Mouse (Mus musculus): ENCODE measurements at regions not wholly inside any gene's neighbourhood (a gene's known extent, or its start where the extent isn't known, plus 50 kb on each side); places are given as distances from the start of the nearest gene placed in this dataset.

DNA sequence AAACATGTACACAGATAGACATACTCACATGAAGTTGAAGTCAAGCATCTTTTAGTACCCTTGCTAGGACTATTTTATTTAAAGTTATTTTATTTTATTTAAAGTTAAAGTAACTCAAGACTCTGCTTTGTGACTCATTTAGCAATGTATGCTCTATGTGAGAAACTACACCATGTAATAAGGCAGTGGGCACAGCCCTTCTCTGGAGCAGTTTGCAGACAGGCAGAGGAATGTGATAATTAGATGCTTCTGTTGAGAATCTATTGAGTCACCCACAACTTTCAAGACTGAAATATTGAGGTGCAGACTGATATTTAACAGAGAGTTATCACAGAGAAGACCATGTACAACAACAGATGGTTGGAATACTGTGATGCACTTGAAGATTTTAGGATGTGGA, 825.2 kb upstream of the Cntn5 start:
- intact Hi-C loops (cut with DNase I): no loop called here
- no peak for DNase-seq

GRCm38 (mm10) chr9:11721811-11722210, 817.2 kb upstream of the Cntn5 start:
- intact Hi-C loops (cut with DNase I): no loop called here
- DNase-seq: no peak

GRCm38 (mm10) chr9:11704647-11705046, 800.1 kb upstream of the Cntn5 start:
- intact Hi-C loops (cut with DNase I): no loop called here

DNA sequence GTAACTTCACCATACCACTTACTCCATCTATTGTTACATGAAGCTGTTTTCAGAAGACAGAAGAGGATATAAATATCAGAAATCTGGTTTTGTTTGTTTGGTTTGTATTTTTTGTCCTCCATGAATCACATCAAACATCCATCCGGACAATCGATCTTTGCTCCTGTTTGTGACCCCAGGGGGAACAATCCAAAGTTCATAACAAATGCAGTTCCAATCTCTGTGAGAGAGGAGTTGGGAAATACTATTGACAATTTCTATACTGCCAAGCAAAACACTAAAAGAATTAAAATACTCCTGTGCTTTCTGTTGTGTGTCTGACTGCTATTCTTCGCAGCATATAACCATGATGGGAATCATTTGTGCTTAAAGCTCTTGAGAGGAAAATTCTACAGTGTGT, 798.6 kb upstream of the Cntn5 start:
- DNase-seq: no peak
- intact Hi-C loops (cut with DNase I): no loop called here

More at GRCm38 (mm10) chr9:11704647-11705046, 800.1 kb upstream of the Cntn5 start:
- DNase-seq: no peak

DNA sequence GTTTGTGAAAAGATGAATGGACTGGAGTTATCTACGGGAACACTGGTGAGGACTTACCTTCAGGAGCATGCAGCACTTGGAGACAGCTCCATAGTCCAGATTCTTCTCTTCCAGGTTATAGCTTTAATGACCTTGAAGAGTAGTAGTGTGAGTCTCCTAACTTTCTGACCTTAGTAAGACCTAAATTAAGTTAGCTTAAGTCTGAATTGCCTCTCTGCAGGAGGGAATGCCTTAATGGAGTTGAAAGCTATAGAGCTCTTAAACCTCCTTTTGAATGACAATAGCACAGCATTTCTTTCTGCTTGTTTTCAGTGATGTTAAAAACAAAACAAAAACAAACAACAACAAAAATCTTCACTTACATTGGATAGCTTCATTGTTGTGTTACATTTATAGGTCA, 788.9 kb upstream of the Cntn5 start:
- DNase-seq: no peak

DNA sequence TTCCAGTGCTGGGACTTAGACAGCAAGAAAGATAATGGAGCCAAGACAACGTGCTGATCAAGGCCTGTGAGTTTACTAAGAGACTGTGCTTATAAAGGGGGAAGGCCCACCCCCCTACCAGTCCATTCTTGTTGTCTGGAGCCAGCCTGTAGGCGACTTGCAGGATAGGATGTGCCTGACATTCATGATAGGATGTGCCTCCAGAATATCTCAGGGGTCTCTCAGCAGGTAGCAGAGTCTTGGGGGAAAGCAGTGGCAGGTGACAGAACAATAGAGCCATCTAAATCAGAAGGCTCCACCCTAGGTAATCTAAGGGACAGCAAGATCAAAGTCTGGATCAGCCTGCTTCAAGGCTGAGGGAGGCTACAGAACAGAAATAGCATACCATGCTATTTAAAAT, 782.5 kb upstream of the Cntn5 start:
- intact Hi-C loops (cut with DNase I): no loop called here
- no peak for DNase-seq

More for the DNA sequence above, 788.9 kb upstream of the Cntn5 start:
- intact Hi-C loops (cut with DNase I): no loop called here

DNA sequence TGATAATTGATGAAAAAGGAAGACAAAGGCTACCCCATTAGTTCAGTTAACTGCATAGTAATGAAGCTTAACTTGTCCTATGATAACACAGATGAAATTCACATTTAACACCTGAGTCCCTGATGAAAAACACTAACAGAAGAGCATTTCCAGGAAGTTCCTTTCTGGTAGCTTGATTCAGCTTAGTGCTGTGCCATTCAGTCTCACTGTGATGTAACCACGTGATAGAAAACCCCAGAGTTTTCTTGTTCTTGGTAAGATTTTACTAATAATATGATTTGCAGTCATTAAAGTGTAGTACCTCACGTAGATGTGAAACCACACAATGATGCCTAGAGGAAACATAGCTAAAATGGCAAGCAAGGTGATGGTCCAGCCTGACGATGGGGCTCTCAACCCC, 767.4 kb upstream of the Cntn5 start:
- intact Hi-C loops (cut with DNase I): no loop called here
- no peak for DNase-seq

- intact Hi-C loops (cut with DNase I): no loop called here
- DNase-seq: peak; percentile 2
These were observed 766.7 kb upstream of the Cntn5 start for GRCm38 (mm10) chr9:11671243-11671642.

- intact Hi-C loops (cut with DNase I): no loop called here
These were observed 724.9 kb upstream of the Cntn5 start for GRCm38 (mm10) chr9:11629461-11629860.

DNA sequence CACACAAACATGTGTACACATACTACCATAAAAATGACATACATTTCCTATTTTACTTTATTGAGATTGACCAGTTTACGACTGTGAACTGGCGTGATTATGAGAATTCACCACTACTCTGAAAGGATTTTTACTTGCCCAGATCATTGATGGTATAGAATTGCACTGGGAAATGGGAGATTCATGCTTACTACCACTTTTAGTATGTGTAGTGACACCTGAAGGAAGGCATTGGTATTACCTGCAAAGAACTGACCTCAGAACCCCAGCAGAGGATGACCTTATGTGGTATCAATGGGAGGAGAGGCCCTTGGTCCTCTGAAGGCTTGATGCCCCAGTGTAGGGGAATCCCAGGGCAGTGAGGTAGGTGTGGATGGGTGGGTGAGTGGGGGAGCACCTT, 699.8 kb upstream of the Cntn5 start:
- intact Hi-C loops (cut with DNase I): no loop called here
- no peak for DNase-seq

More at GRCm38 (mm10) chr9:11629461-11629860, 724.9 kb upstream of the Cntn5 start:
- no peak for DNase-seq

GRCm38 (mm10) chr9:11603884-11604283, 699.3 kb upstream of the Cntn5 start:
- intact Hi-C loops (cut with DNase I): no loop called here

GRCm38 (mm10) chr9:11602857-11603256, 698.3 kb upstream of the Cntn5 start:
- DNase-seq: no peak
- intact Hi-C loops (cut with DNase I): no loop called here

More at GRCm38 (mm10) chr9:11603884-11604283, 699.3 kb upstream of the Cntn5 start:
- no peak for DNase-seq

DNA sequence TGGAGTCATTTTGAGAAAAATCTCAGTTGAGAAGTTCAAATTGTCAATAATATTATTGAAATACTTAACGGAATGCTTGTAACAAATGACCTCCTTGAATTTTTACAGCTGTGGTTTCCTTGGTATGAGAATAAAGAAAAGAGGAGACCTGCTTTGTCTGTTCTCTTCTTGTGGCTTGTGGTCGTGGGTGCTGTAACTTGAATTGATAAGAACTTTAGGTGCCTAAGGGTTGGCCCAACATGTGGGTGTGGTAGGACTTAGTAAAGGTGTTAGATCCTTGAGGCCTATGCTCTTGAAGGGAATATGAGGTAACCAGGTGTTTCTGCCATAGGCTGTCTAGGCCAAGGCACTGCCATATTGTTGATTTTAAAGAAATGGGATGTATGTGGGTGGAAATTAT, 674.4 kb upstream of the Cntn5 start:
- DNase-seq: no peak
- intact Hi-C loops (cut with DNase I): no loop called here

- intact Hi-C loops (cut with DNase I): no loop called here
- no peak for DNase-seq
These were observed 658.3 kb upstream of the Cntn5 start for GRCm38 (mm10) chr9:11562885-11563284.

GRCm38 (mm10) chr9:11559384-11559783, 654.8 kb upstream of the Cntn5 start:
- intact Hi-C loops (cut with DNase I): no loop called here
- no peak for DNase-seq

DNA sequence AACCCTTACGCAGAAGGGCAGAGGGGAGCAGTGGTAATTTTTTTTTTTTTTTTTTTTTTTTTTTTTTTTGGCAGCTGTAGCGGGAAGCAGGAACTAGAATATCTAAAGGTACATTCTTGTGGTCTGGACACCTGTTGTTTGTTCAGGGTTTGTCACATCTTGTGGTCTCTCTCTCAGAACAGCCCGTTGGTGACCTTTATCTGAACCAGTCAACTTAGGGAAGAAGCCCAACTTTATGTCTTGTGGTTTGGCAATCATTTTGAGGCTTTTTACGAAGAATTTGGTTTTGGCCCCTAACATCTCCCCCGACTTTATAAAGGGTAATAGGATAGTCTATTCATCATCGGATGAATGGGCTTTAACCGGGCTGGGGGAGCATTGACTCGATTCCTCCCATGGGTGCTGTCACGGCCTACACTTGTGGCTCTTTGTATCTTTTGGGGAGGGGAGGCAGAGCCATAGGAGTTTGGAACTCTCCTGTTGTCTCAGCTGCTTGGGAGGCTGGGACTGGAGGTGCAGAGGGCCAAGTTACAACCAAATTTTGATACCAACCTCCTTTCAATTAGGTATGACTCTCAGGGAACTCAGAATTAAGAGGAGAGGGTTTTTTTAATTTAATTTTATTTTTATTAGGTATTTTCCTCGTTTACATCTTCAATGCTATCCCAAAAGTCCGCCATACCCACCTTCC, 609.4 kb upstream of the Cntn5 start:
- no peak for DNase-seq
- intact Hi-C loops (cut with DNase I): no loop called here
